Mouse (Mus musculus): ENCODE measurements around the gene Tmem141. TPM values are rescaled to one million over a fixed set of nuclear protein-coding genes. Genes with fewer than 3 reads are reported as not detected.

Gene Tmem141
- total and polyA plus RNA-seq, 3 experiments = 10.9 to 25.3 TPM; not detected in 1

- TF ChIP-seq RAD21 (IDR thresholded peaks at IDR 0.05; ENCODE audit: low read depth, low read length) (no peak), ZMIZ1 (IDR thresholded peaks at IDR 0.05; ENCODE audit: low read depth, low read length) (peak; percentile 72; the same call in 1 of the 2 replicates), NELFE (IDR thresholded peaks at IDR 0.05; ENCODE audit: low read depth, low read length) (peak; percentile 84), MYC (IDR thresholded peaks at IDR 0.05; ENCODE audit: low read depth, low read length) (peak; percentile 52; the same call in 1 of the 2 replicates), TCF12 (IDR thresholded peaks at IDR 0.05; ENCODE audit: low read depth, low read length) (0 out of 2 replicates have a peak, but pooled peaks have one; percentile 30), ZC3H11A (IDR thresholded peaks at IDR 0.05; ENCODE audit: low read depth, low read length) (no peak), POLR2A (IDR thresholded peaks at IDR 0.05; ENCODE audit: control insufficient read depth in 1 of 2, insufficient read depth in 1 of 2, low read depth in 1 of 2, low read length in 2 of 2, poor library complexity in 1 of 2) (peak; percentile 44 to 91), POLR2AphosphoS2 (IDR thresholded peaks at IDR 0.05; ENCODE audit: low read length) (peak; percentile 87), MAFK (IDR thresholded peaks at IDR 0.05; ENCODE audit: borderline replicate concordance, low read depth, low read length) (no peak), CTCF (IDR thresholded peaks at IDR 0.05 in 2 of 3, conservative IDR thresholded peaks at IDR 0.05 in 1 of 3; ENCODE audit: control insufficient read depth in 1 of 3, insufficient read depth in 1 of 3, low read depth in 2 of 3, low read length in 3 of 3, poor library complexity in 1 of 3, severe bottlenecking in 1 of 3) (no peak), BHLHE40 (IDR thresholded peaks at IDR 0.05; ENCODE audit: borderline replicate concordance, low read depth, low read length) (no peak), MAZ (IDR thresholded peaks at IDR 0.05; ENCODE audit: low read depth, low read length) (no peak), USF2 (IDR thresholded peaks at IDR 0.05; ENCODE audit: borderline replicate concordance in 1 of 2, insufficient read depth in 1 of 2, low read depth in 1 of 2, low read length in 2 of 2) (no peak), TBP (IDR thresholded peaks at IDR 0.05; ENCODE audit: low read depth, low read length) (peak; percentile 92), MAX (IDR thresholded peaks at IDR 0.05; ENCODE audit: low read length) (no peak), POLR2AphosphoS5 (IDR thresholded peaks at IDR 0.05; ENCODE audit: borderline replicate concordance, low read depth, low read length) (no peak)
Measured at GRCm38 (mm10) chr2:25574579-25575431, 47.0 kb downstream of the Tmem141 start, which contains the start of the genes Mamdc4 and Phpt1 (continued).

GRCm38 (mm10) chr2:25574136-25574535, 47.7 kb downstream of the Tmem141 start:
- no peak for DNase-seq (ENCODE audit: low read depth, low spot score)
- no peaks in the 10 kb centered on the region for H3K27me3 ChIP-seq (ENCODE audit: control insufficient read depth in 1 of 2, insufficient read depth in 2 of 2, low read length in 2 of 2)
- H3K4me3 ChIP-seq (ENCODE audit: control insufficient read depth in 1 of 2, insufficient read depth in 1 of 2, low read depth in 2 of 2, low read length in 2 of 2) = peak overlapping the region; percentile 60 to 81
- TF ChIP-seq CTCF (IDR thresholded peaks at IDR 0.05 in 2 of 3, conservative IDR thresholded peaks at IDR 0.05 in 1 of 3; ENCODE audit: control insufficient read depth in 1 of 3, insufficient read depth in 1 of 3, low read depth in 2 of 3, low read length in 3 of 3, poor library complexity in 1 of 3, severe bottlenecking in 1 of 3) (no peak), NRF1 (IDR thresholded peaks at IDR 0.05; ENCODE audit: insufficient read depth, low read depth, low read length, poor library complexity, severe bottlenecking) (no peak), JUND (IDR thresholded peaks at IDR 0.05; ENCODE audit: low read depth, low read length) (no peak), RCOR1 (IDR thresholded peaks at IDR 0.05; ENCODE audit: low read depth, low read length) (no peak)
- peaks cover 0 to 10% of the 10 kb centered on the region in 2 experiments; a peak in 1 of 4 replicates for H3K4me1 ChIP-seq (ENCODE audit: control insufficient read depth in 1 of 2, insufficient read depth in 2 of 2, low read length in 2 of 2)
- H3K9ac ChIP-seq (ENCODE audit: control insufficient read depth, low read depth, low read length, poor library complexity, severe bottlenecking) = peak overlapping the region; percentile 71
- no peaks in the 10 kb centered on the region for H3K9me3 ChIP-seq (replicated peaks; ENCODE audit: insufficient read depth, low read length)
- H3K36me3 ChIP-seq (ENCODE audit: control insufficient read depth in 1 of 2, insufficient read depth in 2 of 2, low read length in 2 of 2) = peaks cover 0 to 4% of the 10 kb centered on the region in 2 experiments; a peak in 1 of 4 replicates
- no peak overlapping the region for H3K27ac ChIP-seq (ENCODE audit: control insufficient read depth, low read depth, low read length)
- H3K79me2 ChIP-seq (ENCODE audit: control insufficient read depth, insufficient read depth, low read length, poor library complexity) = peaks cover 7% of the 10 kb centered on the region

Measured in MEL (cell line).